Mouse (Mus musculus): Measurements from ENCODE around the gene Gm3752.
"Not testable (repeated sequence)": the region's sequence is repeated elsewhere in the genome, so short reads cannot be mapped to it uniquely, and the experiment has no call there.

Gene Gm3752

DNA sequence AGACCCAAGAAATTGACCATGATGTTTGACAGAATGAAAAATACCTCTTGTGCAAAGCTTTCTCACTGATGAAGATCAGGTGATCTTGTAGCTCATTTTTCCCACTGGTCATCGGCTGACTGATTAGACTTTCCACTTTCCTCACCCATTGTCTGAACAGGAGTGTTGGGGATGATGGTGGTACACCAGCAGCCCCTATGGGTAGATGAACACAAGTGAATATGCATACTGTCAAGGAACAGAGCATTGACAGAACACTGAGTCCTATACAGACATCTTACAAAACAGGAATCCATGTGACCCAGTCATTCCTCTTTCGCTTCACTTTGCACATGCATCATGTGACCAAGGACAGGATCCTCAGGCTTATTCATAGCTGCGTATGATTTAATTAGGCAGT lies at the start of gene Gm3752:
Gene Gm3752, minus strand, starts transcription at position 101 of the 400 bp plus-strand sequence.
- not testable (repeated sequence) for DNase-seq (ENCODE audit: low spot score)

DNA sequence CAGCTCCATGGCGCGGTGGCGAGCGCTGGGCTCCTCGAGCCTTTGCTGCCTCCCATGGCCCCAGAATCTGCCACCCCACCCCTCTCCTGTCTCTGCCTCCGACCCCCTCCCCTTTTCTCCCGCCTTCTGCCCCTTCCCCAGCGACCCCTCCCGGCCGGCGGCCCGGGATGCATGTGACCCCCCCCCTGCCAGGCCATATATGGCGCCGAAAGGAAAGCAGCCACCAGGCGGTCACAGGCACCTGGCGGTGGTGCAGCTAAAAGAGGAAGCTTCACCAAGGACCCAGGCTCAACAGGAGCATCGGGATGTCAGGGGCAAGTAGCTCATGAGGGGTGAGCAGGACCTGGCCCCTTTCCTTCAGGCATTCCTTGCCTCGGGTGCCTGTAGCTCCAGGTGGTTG lies 5.2 kb upstream of the Gm3752 start:
- DNase-seq (ENCODE audit: low spot score) = not testable (repeated sequence)

DNA sequence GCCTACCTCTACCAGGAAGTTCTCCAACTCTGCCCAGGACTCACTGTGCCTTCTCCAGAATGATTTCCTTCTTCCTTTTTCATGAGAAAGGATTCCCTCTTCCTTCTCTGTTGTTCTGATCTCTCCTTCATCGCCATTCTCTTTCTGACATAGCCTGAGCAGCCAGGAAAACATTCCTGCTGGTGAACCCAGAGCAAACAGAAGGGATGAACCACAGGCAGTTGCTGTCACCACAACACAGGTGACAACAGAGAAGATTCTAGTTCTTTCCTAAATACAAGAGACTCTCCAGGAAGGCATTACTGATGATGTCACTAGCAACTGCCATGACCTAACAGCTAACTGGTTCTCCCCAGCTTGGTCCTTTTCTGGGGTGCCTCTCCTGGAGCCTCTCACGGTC lies 32.7 kb downstream of the Gm3752 start, which contains the start of gene Gm3755:
Gene Gm3755, minus strand, starts transcription at position 101 of the 400 bp plus-strand sequence.
- not testable (repeated sequence) for DNase-seq (ENCODE audit: low spot score)

DNA sequence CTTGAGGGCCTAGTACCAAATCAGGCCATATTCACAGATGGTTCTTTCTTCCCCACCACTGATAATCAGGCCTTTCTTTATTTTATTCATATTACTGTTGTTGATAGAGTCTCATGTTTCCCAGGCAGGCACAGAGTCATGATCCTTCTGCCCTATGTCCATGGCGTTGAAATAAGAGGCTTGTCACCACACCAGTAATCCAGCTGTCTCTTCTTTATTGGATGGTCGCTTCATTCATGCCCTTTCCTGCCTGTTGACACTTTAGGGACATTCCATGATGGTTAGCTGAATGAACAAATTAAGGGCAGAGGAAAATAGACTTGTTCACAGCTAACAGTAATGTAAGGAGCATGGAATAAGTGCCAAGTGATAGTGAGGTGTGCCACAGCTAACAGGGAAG lies 61.1 kb downstream of the Gm3752 start:
- not testable (repeated sequence) for DNase-seq (ENCODE audit: low spot score)
